Mouse (Mus musculus): ENCODE measurements around the gene Slc23a2.

GRCm38 (mm10) chr2:132183874-132184273, 39.0 kb upstream of the Slc23a2 start:
- TF ChIP-seq EP300 (optimal IDR thresholded peaks at IDR 0.05) (no peak), CTCF (IDR thresholded peaks at IDR 0.05; ENCODE audit: low read depth) (no peak)

All from stomach, postnatal 0 days (tissue).